Mouse (Mus musculus) R1 (cell line): ENCODE measurements around the gene Rdh19.
"Not testable (repeated sequence)": the region's sequence is repeated elsewhere in the genome, so short reads cannot be mapped to it uniquely, and the experiment has no call there.

ENCODE experiments used
- DNase-seq: peaks from one replicate; pipeline ENCODE4 v3.0.0-alpha.2; 2018; ENCODE audit warnings: low read depth, low spot score

Gene Rdh19

GRCm38 (mm10) chr10:127849628-127850027 lies at the start of gene Rdh19:
Gene Rdh19, plus strand, starts transcription at chr10:127849928.
- DNase-seq = no peak

GRCm38 (mm10) chr10:127800891-127801290 lies 48.8 kb upstream of the Rdh19 start, which contains the start of gene Rdh16:
Gene Rdh16, plus strand, starts transcription at chr10:127801152.
- no peak for DNase-seq

GRCm38 (mm10) chr10:127801612-127802011 lies 48.1 kb upstream of the Rdh19 start:
- DNase-seq = no peak

GRCm38 (mm10) chr10:127802236-127802635 lies 47.5 kb upstream of the Rdh19 start:
- DNase-seq = no peak

- no peak for DNase-seq
These were observed 45.3 kb upstream of the Rdh19 start for GRCm38 (mm10) chr10:127804416-127804815.

GRCm38 (mm10) chr10:127815888-127816287 lies 33.8 kb upstream of the Rdh19 start:
- no peak for DNase-seq

GRCm38 (mm10) chr10:127817268-127817910 lies 32.3 kb upstream of the Rdh19 start:
- DNase-seq = peak; percentile 39

- not testable (repeated sequence) for DNase-seq
These were observed 27.9 kb upstream of the Rdh19 start for GRCm38 (mm10) chr10:127821806-127822205.

GRCm38 (mm10) chr10:127825386-127825785 lies 24.3 kb upstream of the Rdh19 start:
- peak; percentile 58 for DNase-seq

- peak; percentile 85 for DNase-seq
These were observed 20.6 kb upstream of the Rdh19 start for GRCm38 (mm10) chr10:127829121-127829520.

- not testable (repeated sequence) for DNase-seq
These were observed 15.5 kb upstream of the Rdh19 start for GRCm38 (mm10) chr10:127834186-127834585.

- no peak for DNase-seq
These were observed 14.4 kb upstream of the Rdh19 start for GRCm38 (mm10) chr10:127835292-127835691.

GRCm38 (mm10) chr10:127837793-127838192 lies 11.9 kb upstream of the Rdh19 start:
- DNase-seq = not testable (repeated sequence)

- DNase-seq = no peak
These were observed 11.2 kb upstream of the Rdh19 start for GRCm38 (mm10) chr10:127838539-127838938.

GRCm38 (mm10) chr10:127840776-127841175 lies 9.0 kb upstream of the Rdh19 start:
- no peak for DNase-seq

GRCm38 (mm10) chr10:127845945-127846344 lies 3.8 kb upstream of the Rdh19 start:
- DNase-seq = not testable (repeated sequence)

- no peak for DNase-seq
These were observed 1.6 kb upstream of the Rdh19 start for GRCm38 (mm10) chr10:127848089-127848488.

- DNase-seq = no peak
These were observed 6.6 kb downstream of the Rdh19 start for GRCm38 (mm10) chr10:127856376-127856775.

GRCm38 (mm10) chr10:127864931-127865330 lies 15.2 kb downstream of the Rdh19 start:
- no peak for DNase-seq

- DNase-seq = no peak
These were observed 16.5 kb downstream of the Rdh19 start, which contains the start of gene Rdh16f2 for GRCm38 (mm10) chr10:127866232-127866631. Gene Rdh16f2, plus strand, starts transcription at chr10:127866474.

- peak; percentile 69 for DNase-seq
These were observed 22.8 kb downstream of the Rdh19 start for GRCm38 (mm10) chr10:127872484-127872883.

GRCm38 (mm10) chr10:127877681-127878080 lies 28.0 kb downstream of the Rdh19 start:
- DNase-seq = peak; percentile 60

- no peak for DNase-seq
These were observed 28.7 kb downstream of the Rdh19 start for GRCm38 (mm10) chr10:127878262-127879057.
